Mouse (Mus musculus) natural killer cell, adult 2 months (primary cell): ENCODE results near the gene Gm10100.
A peak's percentile ranks its signal among the peaks of the same experiment; 100 is the strongest.
"Not testable (repeated sequence)": the region's sequence is repeated elsewhere in the genome, so short reads cannot be mapped to it uniquely, and the experiment has no call there.

ENCODE experiments used
- DNase-seq, 2 experiments: peaks; one replicate each; pipeline ENCODE4 v3.0.0; 2022; ENCODE audit warnings: low spot score in 2 of 2

The Gm10100 gene

DNA sequence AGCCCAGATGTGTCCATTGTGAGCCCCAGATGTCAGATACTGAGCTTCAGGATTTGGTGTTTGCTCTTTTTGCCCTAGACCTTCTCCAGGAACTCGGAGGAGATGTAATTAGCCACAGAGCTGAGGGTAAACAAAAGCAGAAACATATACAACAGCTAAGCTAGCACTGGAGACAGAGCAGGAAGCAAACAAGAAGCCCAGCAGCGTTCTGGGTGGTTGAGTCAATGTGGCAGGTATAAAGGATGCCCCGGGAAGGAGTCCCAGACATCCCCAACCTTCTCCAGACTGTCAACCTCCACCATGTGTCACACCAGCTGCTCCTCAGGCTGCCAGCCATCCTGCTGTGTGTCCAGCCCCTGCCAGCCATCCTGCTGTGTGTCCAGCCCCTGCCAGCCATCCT is at the start of gene Gm10100:
TSS of gene Gm10100 (plus strand) at position 301 of the 400 bp plus-strand sequence.
- no peak for DNase-seq

DNA sequence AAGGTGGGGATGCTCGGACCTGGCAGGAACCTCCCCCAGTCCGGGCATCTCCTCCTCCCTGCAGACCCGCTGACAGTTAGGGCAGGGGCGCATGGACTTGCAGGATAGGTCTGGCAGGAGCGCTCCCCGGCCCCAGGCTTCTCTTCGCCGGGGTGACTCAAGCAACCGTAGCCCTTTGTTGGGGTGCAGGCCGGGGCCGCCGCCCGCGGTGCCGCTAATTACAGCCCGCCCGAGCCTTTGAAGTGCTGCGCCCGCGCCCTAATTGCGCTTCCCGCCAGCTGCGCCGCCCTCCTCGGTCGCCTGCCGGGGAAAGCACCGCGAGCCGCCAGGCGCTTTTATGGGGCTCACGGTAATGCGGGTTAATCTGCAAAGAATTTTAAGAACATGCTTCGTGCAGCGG is 48.7 kb upstream of the Gm10100 start:
- DNase-seq, result peak in 1 of 2 experiments; percentile 26

DNA sequence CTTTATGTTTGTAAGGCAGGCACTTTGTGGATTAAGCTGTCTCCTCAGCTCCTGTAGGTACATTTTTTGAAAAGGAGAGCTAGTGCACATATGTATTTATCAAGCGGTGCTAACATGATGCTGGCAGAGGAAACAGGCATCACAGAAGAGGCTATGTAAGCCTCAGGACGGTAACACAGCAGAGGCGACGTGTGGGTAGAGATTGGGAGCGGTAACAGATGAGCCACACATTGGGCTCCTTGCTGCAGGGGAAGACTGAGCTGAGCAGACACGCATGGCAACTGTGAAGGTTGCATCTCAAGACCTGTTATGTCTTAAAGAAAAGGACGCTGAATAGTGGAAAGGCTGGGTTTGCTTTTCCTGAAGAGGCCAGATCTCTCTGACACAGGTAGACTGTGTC is 43.3 kb upstream of the Gm10100 start:
- DNase-seq, result no peak

DNA sequence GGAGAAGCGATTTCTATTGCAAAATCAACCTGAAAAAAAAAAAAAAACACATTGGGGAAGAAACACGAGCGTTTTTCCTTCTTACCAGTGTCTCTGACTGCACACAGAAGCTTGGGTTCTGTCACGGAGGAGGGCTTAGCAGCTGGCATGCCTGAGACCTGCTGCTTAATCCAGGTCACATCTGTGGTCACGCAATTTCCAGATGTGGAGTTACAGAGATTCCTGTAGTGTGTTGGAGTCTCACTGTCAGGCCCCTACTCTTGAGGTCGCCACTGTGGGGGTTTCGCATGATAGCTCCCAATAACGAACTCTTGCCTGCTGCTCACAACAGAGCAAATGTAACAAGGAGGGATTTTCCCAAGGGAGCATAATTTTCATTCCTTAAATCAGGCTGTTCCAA is 42.1 kb upstream of the Gm10100 start:
- DNase-seq, result no peak

DNA sequence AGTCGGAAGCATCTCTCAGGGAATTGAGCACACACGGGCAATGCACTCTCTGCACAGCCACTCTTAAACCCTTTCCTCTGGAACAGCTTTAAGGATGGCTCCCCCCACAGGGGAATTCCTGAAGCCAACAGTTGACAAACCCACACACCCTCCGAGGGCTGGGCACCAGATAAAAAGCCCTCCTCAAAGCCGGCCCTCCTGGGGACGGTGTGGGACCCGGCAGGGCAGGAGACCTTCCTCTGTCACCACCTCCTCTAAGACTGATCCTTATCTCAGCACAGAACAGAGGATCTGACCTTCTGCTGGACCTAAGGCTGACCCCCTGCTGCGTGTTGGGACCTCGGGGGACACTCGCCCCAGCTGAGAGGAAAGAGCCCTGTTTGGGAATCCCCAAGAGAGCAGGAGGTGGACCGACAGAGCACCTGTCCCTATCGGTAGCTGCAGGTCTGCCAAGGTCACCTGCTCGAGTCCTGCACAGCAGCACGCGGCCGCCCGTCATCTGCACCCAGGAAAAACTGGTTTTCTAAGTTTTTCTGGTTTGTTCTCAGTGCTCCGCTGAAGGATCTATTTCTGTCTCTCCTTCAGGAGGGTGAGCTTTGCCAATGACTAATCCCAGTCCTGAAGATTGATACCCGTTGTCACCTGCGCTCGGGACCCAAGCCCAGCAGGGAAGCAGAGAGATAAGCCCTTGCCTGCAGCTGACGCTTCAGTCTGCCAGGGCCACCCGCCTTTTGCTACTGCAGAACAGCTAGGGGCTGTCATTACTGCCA is 40.2 kb upstream of the Gm10100 start, which contains the start of gene Tspear:
TSS of gene Tspear (plus strand) at position 675 of the 770 bp plus-strand sequence.
- no peak for DNase-seq

DNA sequence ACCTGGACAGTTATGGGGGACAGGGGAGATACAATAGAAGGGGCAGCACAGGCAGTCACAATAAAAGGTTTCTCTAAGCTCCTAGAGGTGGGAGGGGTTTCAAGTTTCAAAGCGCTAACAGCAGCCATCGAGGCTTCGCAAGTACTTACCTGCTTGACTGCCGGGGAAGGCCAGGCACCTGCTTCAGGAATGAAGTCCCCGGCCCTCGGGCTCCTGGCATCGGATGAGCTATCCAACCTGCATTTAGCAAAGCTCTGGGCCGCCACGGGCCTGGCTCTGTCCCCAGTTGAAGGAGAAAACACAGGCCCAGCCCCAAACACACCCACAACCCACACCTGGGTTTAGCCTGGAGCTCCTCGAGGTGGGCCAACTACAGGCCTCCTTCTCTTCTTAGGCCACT is 39.3 kb upstream of the Gm10100 start:
- no peak for DNase-seq

DNA sequence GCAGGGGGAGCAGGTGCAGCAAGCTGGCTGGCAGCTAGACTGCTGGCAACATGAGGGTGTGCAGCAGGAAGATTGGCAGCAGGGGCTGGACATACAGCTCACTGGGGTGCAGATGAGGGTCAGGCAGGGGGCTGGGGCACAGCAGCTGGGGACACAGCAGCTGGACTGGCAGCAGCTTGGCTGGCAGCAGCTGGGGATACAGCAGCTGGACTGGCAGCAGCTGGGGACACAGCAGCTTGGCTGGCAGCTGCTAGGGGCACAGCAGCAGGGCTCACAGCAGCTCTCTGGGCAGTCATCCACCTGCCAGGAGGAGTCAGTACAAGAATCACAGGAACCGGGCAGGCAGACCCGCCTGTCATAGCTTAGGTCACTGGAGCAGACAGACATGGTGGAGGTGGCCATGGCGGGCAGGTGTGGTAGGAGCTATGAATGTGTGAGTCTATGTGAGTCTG is 35.9 kb upstream of the Gm10100 start, which contains the start of gene Gm19402:
TSS of gene Gm19402 (minus strand) at position 402 of the 452 bp plus-strand sequence.
- DNase-seq, result not testable (repeated sequence)

DNA sequence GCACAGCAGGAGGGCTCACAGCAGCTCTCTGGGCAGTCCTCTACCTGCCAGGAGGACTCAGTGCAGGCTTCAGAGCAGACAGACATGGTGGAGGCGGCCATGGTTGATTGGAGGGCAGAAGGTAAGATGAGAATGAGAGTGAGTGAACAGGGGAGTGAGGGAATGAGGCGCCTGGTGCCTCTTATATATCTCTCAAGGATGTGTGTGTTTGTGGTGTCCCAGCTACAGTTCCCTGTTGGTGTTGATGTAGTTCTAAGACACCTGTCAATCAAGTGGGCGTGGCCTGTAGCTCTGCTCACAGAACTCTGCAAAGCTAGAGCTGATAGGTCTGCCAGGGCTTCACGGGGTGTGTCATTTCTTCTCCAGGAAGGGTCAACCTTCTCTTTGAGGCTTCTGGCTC is 29.2 kb upstream of the Gm10100 start, which contains the start of gene Gm9508:
TSS of gene Gm9508 (minus strand) at position 101 of the 400 bp plus-strand sequence.
- no peak for DNase-seq

DNA sequence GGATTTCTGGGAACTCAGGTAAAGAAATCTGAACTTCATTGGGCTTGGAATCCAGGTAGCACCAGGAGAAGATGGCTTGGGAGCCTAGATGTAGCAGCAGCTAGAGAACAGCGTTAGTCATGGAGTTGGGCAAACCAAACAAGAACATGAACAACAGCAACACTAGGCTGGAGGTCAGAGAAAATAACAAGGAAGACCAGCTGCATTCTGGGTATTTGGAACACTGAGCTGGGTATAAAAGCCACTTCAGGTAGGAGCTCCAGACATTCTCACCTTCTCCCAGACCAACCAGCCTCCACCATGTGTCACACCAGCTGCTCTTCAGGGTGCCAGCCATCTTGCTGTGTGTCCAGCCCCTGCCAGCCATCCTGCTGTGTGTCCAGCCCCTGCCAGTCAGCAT is 20.0 kb upstream of the Gm10100 start, which contains the start of gene Gm10272:
TSS of gene Gm10272 (plus strand) at position 301 of the 400 bp plus-strand sequence.
- DNase-seq, result no peak

DNA sequence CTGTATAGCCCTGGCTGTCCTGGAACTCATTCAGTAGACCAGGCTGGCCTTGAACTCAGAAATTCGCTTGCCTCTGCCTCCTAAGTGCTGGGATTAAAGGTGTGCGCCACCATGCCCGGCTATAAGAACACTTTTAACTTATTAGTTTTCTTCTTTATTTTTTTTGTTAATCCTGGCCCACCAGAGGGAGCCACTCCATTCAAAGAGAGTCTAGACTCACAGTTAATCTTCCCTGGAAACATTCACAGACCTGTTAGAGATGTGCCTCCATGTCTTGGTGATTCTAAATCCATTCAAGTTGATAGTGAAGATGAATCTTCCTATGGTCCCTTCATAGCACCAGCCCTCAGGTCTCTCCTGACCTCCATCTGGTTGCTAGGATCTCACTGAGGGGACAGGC is 16.5 kb upstream of the Gm10100 start:
- no peak for DNase-seq

DNA sequence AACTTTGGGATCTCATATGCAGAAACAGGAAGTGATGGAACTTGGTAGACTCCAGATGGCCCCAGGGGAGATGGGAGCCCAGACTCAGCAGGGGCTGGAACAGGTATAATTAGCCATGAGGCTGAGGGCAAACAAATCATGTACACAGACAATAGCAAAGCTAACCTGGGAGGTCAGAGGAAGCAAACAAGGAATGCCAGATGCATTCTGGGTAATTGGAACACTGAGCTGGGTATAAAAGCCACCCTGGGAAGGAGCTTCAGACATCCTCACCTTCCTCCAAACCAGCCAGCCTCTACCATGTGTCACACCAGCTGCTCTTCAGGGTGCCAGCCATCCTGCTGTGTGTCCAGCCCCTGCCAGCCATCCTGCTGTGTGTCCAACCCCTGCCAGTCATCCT is 15.1 kb upstream of the Gm10100 start, which contains the start of gene Gm10024:
TSS of gene Gm10024 (plus strand) at position 301 of the 400 bp plus-strand sequence.
- DNase-seq, result not testable (repeated sequence)

DNA sequence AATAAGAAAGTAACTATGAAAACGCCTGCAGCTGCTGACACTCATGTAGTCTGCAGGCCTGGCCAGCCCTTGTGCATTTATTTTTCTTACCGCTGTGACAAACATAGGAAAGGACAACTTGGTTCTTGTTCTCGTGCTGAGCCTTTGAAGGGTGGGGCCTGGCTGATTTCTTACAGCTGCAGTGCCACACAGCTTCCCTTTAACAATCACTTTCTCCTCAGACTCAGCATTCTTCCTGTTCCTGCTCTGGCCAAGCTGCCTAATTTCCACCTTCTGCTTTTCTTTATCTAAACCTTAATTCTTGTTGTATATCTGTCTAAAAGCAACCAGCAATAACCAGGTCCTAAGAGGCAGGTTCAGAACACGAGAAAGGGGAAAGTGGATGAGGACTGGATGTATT is 12.6 kb upstream of the Gm10100 start:
- no peak for DNase-seq

DNA sequence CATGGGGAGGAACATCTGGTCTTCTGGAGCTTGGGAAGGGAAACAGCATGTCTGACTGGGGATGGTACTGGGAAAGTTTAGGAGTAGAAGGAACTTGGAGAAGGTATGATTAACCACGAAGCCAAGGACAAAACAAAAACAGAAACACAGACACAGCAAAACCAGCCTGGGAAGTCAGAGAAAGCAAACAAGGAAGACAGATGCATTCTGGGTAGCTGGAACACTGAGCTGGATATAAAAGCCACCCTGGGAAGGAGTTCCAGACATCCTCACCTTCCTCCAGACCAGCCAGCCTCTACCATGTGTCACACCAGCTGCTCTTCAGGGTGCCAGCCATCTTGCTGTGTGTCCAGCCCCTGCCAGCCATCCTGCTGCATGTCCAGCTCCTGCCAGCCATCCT is 10.8 kb upstream of the Gm10100 start, which contains the start of gene Gm10142:
TSS of gene Gm10142 (plus strand) at position 301 of the 400 bp plus-strand sequence.
- no peak for DNase-seq

DNA sequence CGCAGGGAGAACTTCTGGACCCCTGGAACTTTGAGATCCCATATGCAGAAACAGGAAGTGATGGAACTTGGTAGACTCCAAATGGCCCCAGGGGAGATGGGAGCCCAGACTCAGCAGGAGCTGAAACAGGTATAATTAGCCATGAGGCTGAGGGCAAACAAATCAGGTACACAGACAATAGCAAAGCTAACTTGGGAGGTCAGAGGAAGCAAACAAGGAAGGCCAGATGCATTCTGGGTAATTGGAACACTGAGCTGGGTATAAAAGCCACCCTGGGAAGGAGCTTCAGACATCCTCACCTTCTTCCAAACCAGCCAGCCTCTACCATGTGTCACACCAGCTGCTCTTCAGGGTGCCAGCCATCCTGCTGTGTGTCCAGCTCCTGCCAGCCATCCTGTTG is 6.0 kb upstream of the Gm10100 start, which contains the start of gene Krtap12-1:
TSS of gene Krtap12-1 (plus strand) at position 301 of the 400 bp plus-strand sequence.
- DNase-seq, result not testable (repeated sequence)

DNA sequence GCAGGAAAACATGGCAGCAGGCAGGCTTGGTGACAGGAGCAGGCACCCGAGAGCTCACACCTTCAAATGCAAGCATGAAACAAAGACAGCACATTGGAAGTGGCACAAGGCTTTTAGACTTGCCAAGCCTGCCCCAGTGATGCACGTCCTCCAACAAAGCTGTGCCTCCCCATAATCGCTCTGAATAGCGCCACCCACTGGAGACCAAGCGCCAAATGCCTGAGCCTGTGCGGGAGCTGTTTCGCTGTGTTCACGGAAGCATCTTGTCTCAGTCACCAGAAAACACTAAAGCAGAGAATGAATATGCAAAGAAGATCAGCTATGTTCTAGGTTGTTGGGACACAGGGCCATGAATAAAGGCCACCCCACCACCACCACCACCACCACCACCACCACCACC is 1.4 kb upstream of the Gm10100 start:
- DNase-seq, result no peak

DNA sequence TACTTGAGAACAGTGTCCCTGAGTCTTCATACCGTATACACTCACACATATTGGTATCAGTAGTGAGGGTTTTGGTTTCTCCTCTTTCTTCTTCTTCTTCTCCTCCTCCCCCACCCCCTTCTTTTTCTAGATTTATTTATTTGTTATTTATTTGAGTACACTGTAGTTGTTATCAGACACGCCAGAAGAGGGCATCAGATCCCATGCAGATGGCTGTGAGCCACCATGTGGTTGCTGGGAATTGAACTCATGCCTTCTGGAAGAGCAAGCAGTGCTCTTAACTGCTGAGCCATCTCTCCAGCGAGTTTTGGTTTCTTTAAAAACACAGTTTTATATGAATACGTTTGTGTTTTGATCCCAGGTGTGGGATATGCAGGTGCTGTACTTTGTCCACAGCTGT is 2.0 kb downstream of the Gm10100 start:
- DNase-seq, result no peak

DNA sequence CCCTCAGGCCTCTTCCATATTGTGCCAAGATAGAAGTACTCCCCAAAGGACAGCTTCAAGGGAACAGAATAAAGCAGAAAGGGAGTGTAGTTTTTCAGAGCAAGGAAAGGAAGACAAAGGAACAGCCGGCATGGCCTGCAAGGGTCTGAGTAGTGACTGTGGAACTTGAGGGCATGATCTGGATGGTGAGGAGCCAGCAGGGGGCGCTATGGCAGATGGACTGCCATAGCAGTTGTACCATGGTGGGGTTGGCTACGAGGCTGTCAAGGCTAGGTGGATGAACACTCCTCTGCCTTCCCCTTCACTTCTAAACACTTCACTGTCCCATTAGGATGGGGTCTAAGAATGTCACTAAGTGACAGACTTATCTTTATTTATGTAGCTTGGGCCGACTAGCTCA is 3.0 kb downstream of the Gm10100 start:
- DNase-seq, result peak in 1 of 2 experiments; percentile 6

DNA sequence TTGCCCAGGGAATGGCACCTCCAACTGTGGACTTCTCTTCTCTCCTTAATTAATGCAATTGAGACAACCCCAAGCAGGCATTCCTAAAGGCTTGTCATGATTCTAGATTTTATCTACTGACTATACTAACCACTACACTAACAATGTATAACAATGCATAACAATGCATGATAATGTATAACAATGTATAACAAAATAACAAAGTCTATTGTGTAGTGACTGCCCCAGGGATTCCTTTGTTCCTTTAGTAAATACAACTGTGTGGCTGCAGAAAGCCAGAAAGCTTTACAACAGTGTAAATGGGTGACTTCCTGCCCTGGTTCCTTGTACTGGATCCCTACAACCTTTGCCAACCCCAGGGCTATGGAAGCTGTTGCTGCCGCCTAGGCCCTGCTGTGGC is 9.6 kb downstream of the Gm10100 start:
- no peak for DNase-seq

DNA sequence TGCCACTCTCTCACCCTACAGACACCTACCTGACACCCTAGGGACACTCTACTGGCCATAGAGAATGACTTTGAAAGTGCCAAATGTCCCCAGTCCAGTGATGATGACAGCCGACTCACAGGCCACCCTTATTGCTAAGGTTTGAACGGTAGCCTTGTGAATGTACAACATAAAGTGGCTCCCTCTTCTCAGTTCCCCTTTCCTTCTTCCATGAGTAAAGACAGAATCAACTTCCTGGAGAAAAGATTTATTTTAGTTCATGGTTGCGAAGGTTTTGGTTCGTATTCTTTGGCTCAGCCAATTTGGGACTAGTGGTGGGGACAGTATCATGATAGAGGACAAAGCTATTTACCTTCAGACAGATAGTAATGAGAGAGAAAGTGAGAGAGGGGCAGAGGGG is 12.6 kb downstream of the Gm10100 start:
- DNase-seq, result no peak

DNA sequence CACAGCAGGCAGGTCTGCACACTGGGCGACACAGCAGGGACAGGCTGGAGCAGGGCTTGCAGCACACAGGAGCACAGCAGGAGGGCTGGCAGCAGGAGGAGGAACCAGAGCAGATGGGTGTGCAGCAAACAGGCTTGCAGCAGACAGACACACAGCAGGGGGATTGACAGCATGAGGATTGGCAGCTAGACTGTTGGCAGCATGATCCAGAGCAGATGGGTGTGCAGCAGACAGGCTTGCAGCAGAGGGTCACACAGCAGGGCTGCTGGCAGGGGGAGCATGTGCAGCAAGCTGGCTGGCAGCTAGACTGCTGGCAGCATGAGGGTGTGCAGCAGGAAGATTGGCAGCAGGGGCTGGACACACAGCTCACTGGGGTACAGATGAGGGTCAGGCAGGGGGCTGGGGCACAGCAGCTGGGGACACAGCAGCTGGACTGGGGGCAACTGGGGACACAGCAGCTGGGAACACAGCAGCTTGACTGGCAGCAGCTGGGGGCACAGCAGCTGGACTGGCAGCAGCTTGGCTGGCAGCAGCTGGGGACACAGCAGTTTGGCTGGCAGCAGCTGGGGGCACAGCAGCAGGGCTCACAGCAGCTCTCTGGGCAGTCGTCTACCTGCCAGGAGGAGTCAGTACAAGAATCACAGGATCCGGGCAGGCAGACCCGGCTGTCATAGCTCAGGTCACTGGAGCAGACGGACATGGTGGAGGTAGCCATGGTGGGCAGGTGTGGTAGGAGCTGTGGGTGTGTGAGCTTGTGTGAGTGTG is 15.8 kb downstream of the Gm10100 start, which contains the start of gene Gm18596:
TSS of gene Gm18596 (minus strand) at position 715 of the 765 bp plus-strand sequence.
- DNase-seq, result not testable (repeated sequence)

DNA sequence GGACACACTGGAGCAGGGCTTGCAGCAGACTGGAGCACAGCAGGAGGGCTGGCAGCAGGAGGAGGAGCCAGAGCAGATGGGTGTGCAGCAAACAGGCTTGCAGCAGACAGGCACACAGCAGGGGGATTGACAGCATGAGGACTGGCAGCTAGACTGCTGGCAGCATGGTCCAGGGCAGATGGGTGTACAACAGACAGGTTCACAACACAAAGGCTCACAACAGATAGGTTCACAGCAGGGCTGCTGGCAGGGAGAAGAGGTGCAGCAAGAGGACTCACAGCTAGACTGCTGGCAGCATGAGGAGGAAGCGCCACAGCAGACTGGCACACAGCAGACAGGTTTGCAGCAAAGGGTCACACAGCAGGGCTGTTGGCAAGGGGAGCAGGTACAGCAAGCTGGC is 24.4 kb downstream of the Gm10100 start:
- not testable (repeated sequence) for DNase-seq

DNA sequence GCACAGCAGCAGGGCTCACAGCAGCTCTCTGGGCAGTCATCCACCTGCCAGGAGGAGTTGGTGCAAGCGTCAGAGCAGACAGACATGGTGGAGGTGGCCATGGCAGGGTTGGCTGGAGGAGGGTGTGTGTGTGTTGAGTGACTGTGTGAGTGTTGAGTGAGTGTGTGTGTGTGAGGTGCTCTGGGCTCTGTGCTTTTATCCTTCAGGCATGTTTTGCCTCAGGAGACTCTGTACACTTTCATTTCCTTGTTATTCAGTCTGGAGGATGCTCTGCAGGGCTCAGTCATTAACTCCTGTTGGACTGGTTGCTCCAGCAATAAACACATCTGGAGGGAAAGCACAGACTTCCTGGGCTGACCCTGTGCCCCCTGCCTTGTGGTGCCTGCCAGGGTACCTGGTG is 25.0 kb downstream of the Gm10100 start, which contains the start of gene Gm9736:
TSS of gene Gm9736 (minus strand) at position 101 of the 400 bp plus-strand sequence.
- DNase-seq, result not testable (repeated sequence)
